Mouse (Mus musculus) intestine, postnatal 0 days (tissue): Measurements from ENCODE around the gene Ncapd2. TPM values are rescaled to one million over a fixed set of nuclear protein-coding genes. Genes with fewer than 3 reads are reported as not detected.

Experiments used
- ATAC-seq: fragments of 200-750 bp; cut with Nextera tagmentation; 2 replicates; pipeline ENCODE4 v1.8.0; 2017; ENCODE audit warnings: mild to moderate bottlenecking, moderate TSS enrichment, moderate library complexity
- H3K27ac ChIP-seq: fragments of 300-500 bp; sonication (generic); 2 replicates; pipeline ENCODE4 v1.5.1; 2014; ENCODE audit warnings: mild to moderate bottlenecking, low read depth, low read length, moderate library complexity
- H3K27me3 ChIP-seq: fragments of 300-500 bp; sonication (generic); replicated peaks from 2 replicates; pipeline ENCODE4 v1.6.1; 2014; ENCODE audit warnings: low read length, mixed read lengths; ENCODE audit not compliant: control insufficient read depth, insufficient read depth
- H3K36me3 ChIP-seq: fragments of 300-500 bp; sonication (generic); 2 replicates; pipeline ENCODE4 v1.6.1; 2014; ENCODE audit warnings: mild to moderate bottlenecking, moderate library complexity; ENCODE audit not compliant: control insufficient read depth, insufficient read depth
- H3K4me1 ChIP-seq: fragments of 300-500 bp; sonication (generic); replicated peaks from 2 replicates; pipeline ENCODE4 v1.6.1; 2014; ENCODE audit warnings: antibody characterized with exemption, low read length, mixed read lengths; ENCODE audit not compliant: control insufficient read depth, insufficient read depth
- H3K4me2 ChIP-seq: fragments of 300-500 bp; sonication (generic); replicated peaks from 2 replicates; pipeline ENCODE4 v1.6.1; 2014; ENCODE audit warnings: low read depth, mild to moderate bottlenecking, moderate library complexity
- H3K4me3 ChIP-seq: fragments of 300-500 bp; sonication (generic); 2 replicates; pipeline ENCODE4 v1.5.1; 2014; ENCODE audit warnings: low read depth, low read length
- H3K9ac ChIP-seq: fragments of 300-500 bp; sonication (generic); 2 replicates; pipeline ENCODE4 v1.6.1; 2014; ENCODE audit warnings: mild to moderate bottlenecking, low read depth, low read length
- H3K9me3 ChIP-seq: fragments of 300-500 bp; sonication (generic); 2 replicates; pipeline ENCODE4 v1.6.1; 2016; ENCODE audit warnings: mixed run types; ENCODE audit not compliant: control insufficient read depth
- CTCF ChIP-seq: sonication (generic); IDR thresholded peaks from 2 replicates; pipeline ENCODE4 v1.5.1; 2016; ENCODE audit warnings: low read depth, mild to moderate bottlenecking, control low read depth, antibody characterized with exemption, moderate library complexity
- WGBS: fragments of 180-500 bp; shearing (Covaris S2); extraction: QIAGEN DNeasy Blood & Tissue Kit; methylation state at CpG from one replicate; pipeline ENCODE4 v1.1.7; 2014; 5-methylcytosine and 5-hydroxymethylcytosine counted together
- polyA plus RNA-seq: library from polyadenylated mRNA; unstranded; fragments of >200 nt; fragmentation: Nextera tagmentation; extraction: Ambion mirVana; gene quantifications from 2 replicates; pipeline ENCODE4 v1.2.1, GENCODE M21; 2015

The Ncapd2 gene
- polyA plus RNA-seq, 1 experiment from 2014 or later, result 17.9 TPM

GRCm38 (mm10) chr6:125230571-125230970, 39.1 kb upstream of the Ncapd2 start:
- peaks cover 27% of the 10 kb centered on the region for H3K36me3 ChIP-seq
- TF ChIP-seq CTCF, result no peak
- ATAC-seq, result no peak
- H3K9me3 ChIP-seq, result no peaks in the 10 kb centered on the region
- no peak overlapping the region for H3K4me3 ChIP-seq
- peak overlapping the region; percentile 92; the same call in 1 of the 2 replicates for H3K4me2 ChIP-seq
- no peaks in the 10 kb centered on the region; the same call in 1 of the 2 replicates for H3K4me1 ChIP-seq
- H3K27ac ChIP-seq, result no peak overlapping the region
- no peak overlapping the region for H3K9ac ChIP-seq
- 64% methylated on average over 7 of the region's 9 CpGs for WGBS
- H3K27me3 ChIP-seq, result no peaks in the 10 kb centered on the region

GRCm38 (mm10) chr6:125225518-125226115, 34.1 kb upstream of the Ncapd2 start:
- 88% methylated on average over 5 of the region's 5 CpGs for WGBS
- no peak for ATAC-seq
- no peaks in the 10 kb centered on the region for H3K9me3 ChIP-seq
- no peak overlapping the region for H3K27ac ChIP-seq
- H3K4me2 ChIP-seq, result no peak overlapping the region
- peak; percentile 65 for TF ChIP-seq CTCF
- H3K4me3 ChIP-seq, result no peak overlapping the region
- H3K36me3 ChIP-seq, result peaks cover 56% of the 10 kb centered on the region
- no peaks in the 10 kb centered on the region for H3K4me1 ChIP-seq
- no peak overlapping the region for H3K9ac ChIP-seq
- H3K27me3 ChIP-seq, result no peaks in the 10 kb centered on the region

- 70% methylated on average over 3 of the region's 3 CpGs for WGBS
- no peak overlapping the region for H3K27ac ChIP-seq
- ATAC-seq, result no peak
- H3K4me3 ChIP-seq, result no peak overlapping the region
- peaks cover 60% of the 10 kb centered on the region for H3K36me3 ChIP-seq
- TF ChIP-seq CTCF, result no peak
- no peaks in the 10 kb centered on the region for H3K4me1 ChIP-seq
- H3K9me3 ChIP-seq, result no peaks in the 10 kb centered on the region
- H3K9ac ChIP-seq, result no peak overlapping the region
- H3K27me3 ChIP-seq, result no peaks in the 10 kb centered on the region
- no peak overlapping the region for H3K4me2 ChIP-seq
Measured at GRCm38 (mm10) chr6:125222577-125222976, 31.1 kb upstream of the Ncapd2 start.

GRCm38 (mm10) chr6:125222146-125222545, 30.6 kb upstream of the Ncapd2 start:
- no peak for TF ChIP-seq CTCF
- peaks cover 60% of the 10 kb centered on the region for H3K36me3 ChIP-seq
- H3K4me1 ChIP-seq, result no peaks in the 10 kb centered on the region
- H3K9ac ChIP-seq, result no peak overlapping the region
- WGBS, result 53% methylated on average over 2 of the region's 2 CpGs
- no peaks in the 10 kb centered on the region for H3K27me3 ChIP-seq
- ATAC-seq, result no peak
- H3K4me3 ChIP-seq, result no peak overlapping the region
- H3K27ac ChIP-seq, result no peak overlapping the region
- H3K9me3 ChIP-seq, result no peaks in the 10 kb centered on the region
- H3K4me2 ChIP-seq, result no peak overlapping the region

GRCm38 (mm10) chr6:125221115-125221745, 29.7 kb upstream of the Ncapd2 start:
- Histone ChIP-seq H3K4me1 (no peaks in the 10 kb centered on the region), H3K4me2 (no peak overlapping the region), H3K9me3 (no peaks in the 10 kb centered on the region), H3K27me3 (no peaks in the 10 kb centered on the region), H3K4me3 (no peak overlapping the region), H3K36me3 (peaks cover 52% of the 10 kb centered on the region), H3K27ac (no peak overlapping the region), H3K9ac (no peak overlapping the region)
- no peak for TF ChIP-seq CTCF
- no peak for ATAC-seq
- 89% methylated on average over 20 of the region's 20 CpGs for WGBS

- H3K27me3 ChIP-seq, result no peaks in the 10 kb centered on the region
- ATAC-seq, result no peak
- no peaks in the 10 kb centered on the region; the same call in 1 of the 2 replicates for H3K4me1 ChIP-seq
- no peak overlapping the region for H3K4me3 ChIP-seq
- H3K9me3 ChIP-seq, result no peaks in the 10 kb centered on the region
- 72% methylated on average over 4 of the region's 4 CpGs for WGBS
- peak; percentile 90 for TF ChIP-seq CTCF
- H3K4me2 ChIP-seq, result no peak overlapping the region
- H3K27ac ChIP-seq, result no peak overlapping the region
- H3K9ac ChIP-seq, result no peak overlapping the region
- peaks cover 32% of the 10 kb centered on the region for H3K36me3 ChIP-seq
Measured at GRCm38 (mm10) chr6:125218963-125219362, 27.5 kb upstream of the Ncapd2 start.
